Mouse (Mus musculus) heart, postnatal 0 days (tissue): Measurements from ENCODE around the gene Asprv1. TPM values are rescaled to one million over a fixed set of nuclear protein-coding genes. Genes with fewer than 3 reads are reported as not detected.
A peak's percentile ranks its signal among the peaks of the same experiment; 100 is the strongest.

Experiments
- ATAC-seq: fragments of 200-750 bp; cut with Nextera tagmentation; 2 replicates; pipeline ENCODE4 v1.8.0; 2017; ENCODE audit warnings: low read depth, moderate number of reproducible peaks, moderate library complexity; ENCODE audit not compliant: insufficient read depth
- DNase-seq: peaks from one replicate; pipeline ENCODE4 v3.0.0-alpha.2; 2016; ENCODE audit warnings: low spot score
- H3K27ac ChIP-seq: fragments of 300-500 bp; sonication (generic); 2 replicates; pipeline ENCODE4 v1.5.1; 2014; ENCODE audit warnings: low read depth, mild to moderate bottlenecking
- H3K27me3 ChIP-seq: fragments of 300-500 bp; sonication (generic); 2 replicates; pipeline ENCODE4 v1.6.1; 2014; ENCODE audit warnings: low read length, mixed read lengths; ENCODE audit not compliant: control insufficient read depth, insufficient read depth
- H3K36me3 ChIP-seq: fragments of 300-500 bp; sonication (generic); replicated peaks from 2 replicates; pipeline ENCODE4 v1.6.1; 2014; ENCODE audit warnings: low read length, mixed read lengths; ENCODE audit not compliant: control insufficient read depth, insufficient read depth
- H3K4me1 ChIP-seq: fragments of 300-500 bp; sonication (generic); 2 replicates; pipeline ENCODE4 v1.6.1; 2014; ENCODE audit warnings: antibody characterized with exemption; ENCODE audit not compliant: control insufficient read depth, insufficient read depth
- H3K4me2 ChIP-seq: fragments of 300-500 bp; sonication (generic); 2 replicates; pipeline ENCODE4 v1.6.1; 2014; ENCODE audit warnings: low read depth, mild to moderate bottlenecking, low read length, moderate library complexity
- H3K4me3 ChIP-seq: fragments of 300-500 bp; sonication (generic); 2 replicates; pipeline ENCODE4 v1.5.1; 2014; ENCODE audit warnings: low read depth, low read length
- H3K9ac ChIP-seq: fragments of 300-500 bp; sonication (generic); replicated peaks from 2 replicates; pipeline ENCODE4 v1.6.1; 2014; ENCODE audit warnings: low read depth, low read length, mixed read lengths
- H3K9me3 ChIP-seq: fragments of 300-500 bp; sonication (generic); replicated peaks from 2 replicates; pipeline ENCODE4 v1.6.1; 2016; ENCODE audit warnings: low read length; ENCODE audit not compliant: control insufficient read depth
- CTCF ChIP-seq: IDR thresholded peaks from 2 replicates; pipeline ENCODE4 v1.5.1; 2016; ENCODE audit warnings: antibody characterized with exemption, control low read depth, low read depth
- EP300 ChIP-seq: IDR thresholded peaks from 2 replicates; pipeline ENCODE4 v1.6.1; 2016; ENCODE audit warnings: antibody characterized with exemption, low read depth
- WGBS: fragments of 180-500 bp; shearing (Covaris S2); extraction: QIAGEN DNeasy Blood & Tissue Kit; methylation state at CpG from one replicate; pipeline ENCODE4 v1.1.7; 2014; 5-methylcytosine and 5-hydroxymethylcytosine counted together
- polyA plus RNA-seq: library from polyadenylated mRNA; unstranded; fragments of >200 nt; fragmentation: Nextera tagmentation; extraction: Ambion mirVana; gene quantifications from 2 replicates; pipeline ENCODE4 v1.2.1, GENCODE M21; 2015
- total RNA-seq: library from RNA; depleted of rRNA; stranded (reverse); fragments of >200 nt; gene quantifications from 2 replicates; pipeline ENCODE4 v1.2.3, GENCODE M21; 2014; ENCODE audit warnings: low replicate concordance

Asprv1 gene
- total and polyA plus RNA-seq, 2 experiments from 2014 or later: 0.36 to 0.38 TPM

DNA sequence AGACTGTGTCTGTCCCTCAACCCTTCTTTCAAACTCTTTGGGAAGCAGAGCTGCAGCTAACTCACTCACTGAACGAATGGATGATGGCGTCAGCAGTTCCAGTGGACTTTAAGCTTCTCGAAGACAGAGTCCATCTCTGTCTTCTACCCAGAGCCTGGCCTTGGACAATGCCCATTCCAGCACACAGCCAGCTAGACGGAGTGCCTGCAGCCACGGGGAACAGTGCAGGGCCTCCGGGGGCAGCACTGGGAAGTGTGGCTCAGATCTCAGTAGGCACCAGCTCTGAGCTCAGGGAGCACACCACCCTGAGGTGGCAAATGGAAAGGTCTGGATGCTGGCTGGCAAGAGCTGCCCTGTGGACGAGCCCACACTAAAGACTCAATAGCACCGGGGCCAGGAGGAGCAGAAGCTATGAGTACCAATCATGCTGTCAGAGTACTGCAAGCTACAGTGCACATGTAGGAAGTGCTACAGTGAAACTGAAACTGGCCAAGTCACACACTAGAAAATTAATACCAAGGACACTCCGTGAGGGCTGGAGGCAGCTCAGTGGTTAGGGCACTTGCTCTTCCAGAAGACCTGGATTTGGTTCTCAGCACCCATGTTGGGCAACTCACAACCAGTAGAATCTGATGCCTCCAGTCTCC, 26.4 kb downstream of the Asprv1 start:
- Histone ChIP-seq H3K9me3 (no peaks in the 10 kb centered on the region), H3K36me3 (peaks cover 46% of the 10 kb centered on the region), H3K4me1 (no peaks in the 10 kb centered on the region), H3K27ac (no peak overlapping the region), H3K4me3 (no peak overlapping the region), H3K4me2 (no peak overlapping the region), H3K9ac (no peak overlapping the region), H3K27me3 (no peaks in the 10 kb centered on the region)
- ATAC-seq: no peak
- 80% methylated on average over 9 of the region's 9 CpGs for WGBS
- peak; percentile 23; the same call in 1 of the 2 replicates for TF ChIP-seq CTCF
- TF ChIP-seq EP300: no peak
- DNase-seq: peak; percentile 38

DNA sequence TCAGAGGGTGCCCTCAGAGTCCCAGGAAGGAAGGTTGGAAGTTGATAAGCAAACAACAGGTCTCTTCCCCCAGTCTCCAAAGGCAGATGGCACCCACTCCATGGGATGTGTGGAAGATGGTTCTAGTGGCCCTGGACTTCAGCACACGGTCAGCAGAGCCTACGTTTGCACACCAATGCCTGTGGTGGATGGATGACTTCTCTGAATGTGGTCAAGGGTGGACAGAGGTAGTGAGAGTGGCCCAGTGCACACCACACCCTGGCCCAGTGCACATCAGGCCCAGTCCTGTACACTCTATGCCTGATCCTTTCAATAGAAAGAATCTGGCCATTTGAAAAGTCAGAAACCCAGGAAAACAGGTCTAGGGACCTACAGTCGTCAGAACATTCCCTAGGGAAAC, 30.5 kb downstream of the Asprv1 start:
- Histone ChIP-seq H3K4me2 (no peak overlapping the region), H3K9me3 (no peaks in the 10 kb centered on the region), H3K9ac (no peak overlapping the region), H3K36me3 (peaks cover 37% of the 10 kb centered on the region), H3K4me1 (no peaks in the 10 kb centered on the region), H3K27me3 (no peaks in the 10 kb centered on the region), H3K4me3 (no peak overlapping the region), H3K27ac (no peak overlapping the region)
- no peak for ATAC-seq
- WGBS: 87% methylated on average over 3 of the region's 3 CpGs
- no peak for TF ChIP-seq EP300
- DNase-seq: no peak

DNA sequence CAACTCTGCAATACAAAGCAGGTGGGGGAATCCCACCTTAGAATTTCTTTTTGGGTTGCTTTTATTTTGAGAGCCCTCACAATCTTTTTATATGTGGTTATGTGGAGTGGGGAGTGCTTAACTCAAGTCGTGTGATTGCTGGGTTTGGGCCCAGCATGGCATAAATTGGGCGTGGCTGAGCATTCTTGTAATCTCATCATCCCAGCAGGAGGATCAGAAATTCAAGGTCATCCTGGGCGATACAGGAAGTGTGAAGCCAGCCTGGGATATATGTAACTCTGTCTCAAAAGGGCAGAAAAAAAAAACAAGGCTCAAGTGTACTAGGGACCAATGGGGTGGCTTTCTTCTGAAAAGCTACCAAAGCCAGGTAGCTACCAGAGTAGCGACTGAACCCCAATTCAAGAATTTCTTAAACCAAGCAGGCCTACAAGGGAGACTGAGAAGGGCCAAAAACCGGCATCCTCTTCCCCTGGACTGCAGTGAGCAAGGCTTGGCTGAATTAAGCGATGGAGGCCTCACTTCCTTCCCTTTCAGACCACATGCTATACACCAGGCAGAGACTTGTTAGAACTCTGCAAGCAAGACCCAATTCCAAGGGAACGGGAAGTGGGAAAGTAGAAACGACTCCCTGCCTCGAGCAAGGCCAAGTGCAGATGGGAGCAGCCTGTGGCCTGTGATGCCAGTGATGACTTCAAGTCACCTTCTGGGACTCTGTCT, 32.4 kb downstream of the Asprv1 start:
- no peak overlapping the region for H3K27ac ChIP-seq
- WGBS: 60% methylated on average over 9 of the region's 9 CpGs
- TF ChIP-seq CTCF: no peak
- TF ChIP-seq EP300: no peak
- no peaks in the 10 kb centered on the region for H3K9me3 ChIP-seq
- DNase-seq: no peak
- H3K36me3 ChIP-seq: peaks cover 44% of the 10 kb centered on the region
- H3K27me3 ChIP-seq: no peaks in the 10 kb centered on the region
- no peak overlapping the region for H3K4me3 ChIP-seq
- H3K9ac ChIP-seq: no peak overlapping the region
- H3K4me2 ChIP-seq: no peak overlapping the region
- H3K4me1 ChIP-seq: no peaks in the 10 kb centered on the region
- ATAC-seq: no peak

DNA sequence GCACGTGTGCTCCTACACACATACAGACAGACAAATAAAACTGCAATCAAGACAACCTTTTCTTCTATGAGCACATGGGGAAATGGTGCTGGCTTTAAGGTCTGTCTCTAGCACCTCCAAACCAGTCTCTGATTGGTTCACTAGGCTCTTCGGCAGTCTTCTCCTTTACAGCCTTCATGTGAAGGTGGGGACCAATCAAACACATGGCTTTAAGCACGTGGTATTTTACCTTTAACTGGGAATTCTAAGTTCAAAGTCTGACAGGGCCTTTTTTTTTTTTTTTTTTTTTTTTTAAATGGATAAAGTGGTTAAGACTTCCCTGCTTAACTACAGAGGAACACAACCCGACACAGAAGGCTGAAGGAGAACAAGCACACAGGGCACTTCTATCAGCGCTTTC, 37.1 kb downstream of the Asprv1 start:
- WGBS: 84% methylated on average over 5 of the region's 5 CpGs
- DNase-seq (no peak), ATAC-seq (no peak)
- no peaks in the 10 kb centered on the region for H3K9me3 ChIP-seq
- H3K4me2 ChIP-seq: no peak overlapping the region
- H3K4me1 ChIP-seq: 0 out of 2 replicates have a peak, but pooled peaks cover 9% of the 10 kb centered on the region
- H3K4me3 ChIP-seq: no peak overlapping the region
- no peak overlapping the region for H3K27ac ChIP-seq
- peaks cover 32% of the 10 kb centered on the region for H3K36me3 ChIP-seq
- H3K27me3 ChIP-seq: no peaks in the 10 kb centered on the region
- H3K9ac ChIP-seq: no peak overlapping the region
- TF ChIP-seq EP300 (no peak), CTCF (no peak)

DNA sequence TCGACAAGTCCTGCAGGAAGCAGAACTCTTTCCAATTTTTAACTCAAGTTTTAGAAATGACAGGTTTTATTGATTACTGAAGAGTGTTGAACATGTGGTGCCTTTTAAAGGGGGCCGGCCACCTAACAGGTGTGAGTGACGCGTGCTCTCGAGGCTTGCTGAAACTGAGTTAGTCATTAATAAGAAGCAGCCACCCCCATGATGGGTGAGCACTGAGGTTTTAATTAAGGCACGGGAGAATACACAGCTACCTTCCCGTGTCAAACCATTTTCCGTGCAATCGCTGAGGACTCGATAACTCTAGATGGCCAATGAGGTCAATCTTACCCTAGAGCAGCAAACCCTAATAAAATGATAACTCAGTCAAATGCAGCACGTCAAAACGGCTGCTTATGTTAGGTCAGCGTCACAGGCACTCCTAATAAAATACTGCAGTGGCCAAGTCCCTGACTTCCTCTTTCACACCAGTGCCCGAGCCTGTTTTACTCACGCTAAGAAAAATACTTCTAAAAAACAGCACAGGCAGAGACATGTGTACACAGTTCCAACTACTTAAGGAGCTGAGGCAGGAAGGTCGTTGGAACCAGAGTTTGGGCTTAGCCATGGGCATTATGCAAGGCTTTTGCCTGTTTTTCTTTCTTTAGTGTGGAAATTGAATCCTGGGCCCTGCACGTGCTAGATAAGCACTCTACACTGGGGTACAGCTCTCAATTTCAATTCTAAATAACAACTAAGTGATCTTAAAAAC, 37.8 kb downstream of the Asprv1 start:
- 0 out of 2 replicates have a peak, but pooled peaks cover 9% of the 10 kb centered on the region for H3K4me1 ChIP-seq
- no peak overlapping the region for H3K9ac ChIP-seq
- 81% methylated on average over 17 of the region's 17 CpGs for WGBS
- H3K4me2 ChIP-seq: no peak overlapping the region
- TF ChIP-seq EP300: no peak
- no peak for TF ChIP-seq CTCF
- H3K4me3 ChIP-seq: no peak overlapping the region
- DNase-seq: no peak
- no peak for ATAC-seq
- H3K36me3 ChIP-seq: peaks cover 32% of the 10 kb centered on the region
- no peaks in the 10 kb centered on the region for H3K27me3 ChIP-seq
- H3K9me3 ChIP-seq: no peaks in the 10 kb centered on the region
- no peak overlapping the region for H3K27ac ChIP-seq
